In genomic region chr13:39537724-39538440, GRCm38 (mm10) we compare ENCODE assay signal across 20 mouse cellular contexts.
DNase-seq lines count a peak whose midpoint lies in the region; ATAC-seq and TF ChIP-seq lines count a peak whose summit lies in the region.
"Had no signal": no experiment of that assay in that cellular context is flagged by ENCODE, and none has a peak within 500 bp of the region (broad histone marks: within the 10 kb centered on the region; RNA-seq: fewer than 3 reads in every experiment).

No protein-coding gene starts in this region.

- peak; percentile 30 for DNase-seq in kidney, postnatal 0 days (ENCODE audit: low spot score)
- DNase-seq in kidney, postnatal 25 days, result no peak
- DNase-seq in embryo, embryonic 10 days (ENCODE audit: low spot score), result peak; percentile 61
- peak; percentile 81 for DNase-seq in embryonic facial prominence, embryonic 14.5 days (ENCODE audit: low spot score)
- DNase-seq in frontal cortex, adult 2 months (ENCODE audit: extremely low spot score in 1 of 2, low spot score in 1 of 2), result no peak
- no peak for DNase-seq in layer of hippocampus, adult 9-11 months
- DNase-seq: adrenal gland, adult 2 months; cerebellum, postnatal 25 days; gastrocnemius, postnatal 14 days; kidney, postnatal 36 days; liver, embryonic 13.5 days; lung, postnatal 4 days; right cerebral cortex, adult 18-20 months; thymus, adult 18-20 months had no signal

- 39% methylated on average over 14 of the region's 14 CpGs for WGBS in kidney, postnatal 0 days
- WGBS in embryonic facial prominence, embryonic 14.5 days, result 32% methylated on average over 14 of the region's 14 CpGs
- 38% methylated on average over 14 of the region's 14 CpGs for WGBS in neural tube, embryonic 12.5 days
- 36% methylated on average over 14 of the region's 14 CpGs for WGBS in intestine, embryonic 15.5 days

- TF ChIP-seq CTCF in kidney, postnatal 0 days (IDR thresholded peaks at IDR 0.05; ENCODE audit: low read depth), result no peak

- no peak overlapping the region for H3K27ac ChIP-seq in kidney, postnatal 0 days
- no peak overlapping the region for H3K27ac ChIP-seq in embryonic facial prominence, embryonic 14.5 days (replicated peaks; ENCODE audit: low read depth, low read length)
- no peak overlapping the region for H3K27ac ChIP-seq in neural tube, embryonic 12.5 days
- no peak overlapping the region for H3K27ac ChIP-seq in intestine, embryonic 15.5 days
- H3K27ac ChIP-seq: heart, embryonic 13.5 days; hindbrain, embryonic 15.5 days; liver, embryonic 13.5 days had no signal

- H3K9ac ChIP-seq in kidney, postnatal 0 days (ENCODE audit: low read depth, low read length), result no peak overlapping the region
- H3K9ac ChIP-seq in embryonic facial prominence, embryonic 14.5 days (ENCODE audit: low read depth, low read length), result no peak overlapping the region
- no peak overlapping the region for H3K9ac ChIP-seq in neural tube, embryonic 12.5 days
- no peak overlapping the region for H3K9ac ChIP-seq in intestine, embryonic 15.5 days
- H3K9ac ChIP-seq: heart, embryonic 13.5 days; hindbrain, embryonic 15.5 days; liver, embryonic 13.5 days had no signal

- no peak for ATAC-seq in kidney, postnatal 0 days (replicated peaks; ENCODE audit: low FRiP score, low read depth)
- peak; percentile 76 for ATAC-seq in embryonic facial prominence, embryonic 14.5 days (ENCODE audit: low read depth)
- ATAC-seq in neural tube, embryonic 12.5 days (ENCODE audit: low FRiP score, low read depth), result peak; percentile 17; the same call in 1 of the 2 replicates
- ATAC-seq in intestine, embryonic 15.5 days, result no peak
- ATAC-seq: CD4-positive, CD25-positive, alpha-beta regulatory T cell, adult 4 months had no signal

- no peaks in the 10 kb centered on the region for H3K27me3 ChIP-seq in kidney, postnatal 0 days (ENCODE audit: insufficient read depth, low read length)
- 0 out of 2 replicates have a peak, but pooled peaks cover 4% of the 10 kb centered on the region for H3K27me3 ChIP-seq in embryonic facial prominence, embryonic 14.5 days (replicated peaks; ENCODE audit: control insufficient read depth, insufficient read depth, low read length)
- H3K27me3 ChIP-seq in neural tube, embryonic 12.5 days (replicated peaks), result peaks cover 2% of the 10 kb centered on the region; the same call in 1 of the 2 replicates
- no peaks in the 10 kb centered on the region for H3K27me3 ChIP-seq in intestine, embryonic 15.5 days (replicated peaks)
- H3K27me3 ChIP-seq: heart, embryonic 13.5 days; liver, embryonic 13.5 days had no signal

- no peaks in the 10 kb centered on the region for H3K4me1 ChIP-seq in kidney, postnatal 0 days (replicated peaks; ENCODE audit: insufficient read depth, low read length)
- 0 out of 2 replicates have a peak, but pooled peaks cover 7% of the 10 kb centered on the region for H3K4me1 ChIP-seq in embryonic facial prominence, embryonic 14.5 days (ENCODE audit: control insufficient read depth, insufficient read depth, low read length)
- no peaks in the 10 kb centered on the region for H3K4me1 ChIP-seq in neural tube, embryonic 12.5 days
- no peaks in the 10 kb centered on the region for H3K4me1 ChIP-seq in intestine, embryonic 15.5 days (replicated peaks)
- H3K4me1 ChIP-seq: heart, embryonic 13.5 days; liver, embryonic 13.5 days had no signal

- no peaks in the 10 kb centered on the region for H3K36me3 ChIP-seq in kidney, postnatal 0 days (ENCODE audit: insufficient read depth, low read length)
- no peaks in the 10 kb centered on the region for H3K36me3 ChIP-seq in embryonic facial prominence, embryonic 14.5 days (ENCODE audit: control insufficient read depth, insufficient read depth, low read length)
- H3K36me3 ChIP-seq in neural tube, embryonic 12.5 days, result no peaks in the 10 kb centered on the region
- H3K36me3 ChIP-seq in intestine, embryonic 15.5 days, result no peaks in the 10 kb centered on the region
- H3K36me3 ChIP-seq: heart, embryonic 13.5 days; hindbrain, embryonic 15.5 days; liver, embryonic 13.5 days had no signal

- H3K4me3 ChIP-seq in kidney, postnatal 0 days (replicated peaks; ENCODE audit: low read depth, low read length), result no peak overlapping the region
- no peak overlapping the region for H3K4me3 ChIP-seq in embryonic facial prominence, embryonic 14.5 days (ENCODE audit: low read depth, low read length)
- H3K4me3 ChIP-seq in neural tube, embryonic 12.5 days, result no peak overlapping the region
- H3K4me3 ChIP-seq in intestine, embryonic 15.5 days (replicated peaks), result no peak overlapping the region
- H3K4me3 ChIP-seq: heart, embryonic 13.5 days; hindbrain, embryonic 15.5 days; liver, embryonic 13.5 days; myocyte had no signal

- no peaks in the 10 kb centered on the region for H3K9me3 ChIP-seq in kidney, postnatal 0 days (replicated peaks; ENCODE audit: low read length)
- H3K9me3 ChIP-seq in embryonic facial prominence, embryonic 14.5 days (ENCODE audit: control insufficient read depth, low read length), result no peaks in the 10 kb centered on the region
- H3K9me3 ChIP-seq in neural tube, embryonic 12.5 days, result no peaks in the 10 kb centered on the region
- no peaks in the 10 kb centered on the region for H3K9me3 ChIP-seq in intestine, embryonic 15.5 days
- H3K9me3 ChIP-seq: heart, embryonic 13.5 days; hindbrain, embryonic 15.5 days; liver, embryonic 13.5 days had no signal

- H3K4me2 ChIP-seq in kidney, postnatal 0 days (ENCODE audit: low read length), result no peak overlapping the region
- H3K4me2 ChIP-seq in embryonic facial prominence, embryonic 14.5 days (ENCODE audit: low read depth, low read length), result peak overlapping the region; percentile 20; the same call in 1 of the 2 replicates
- peak overlapping the region; percentile 18; the same call in 1 of the 2 replicates for H3K4me2 ChIP-seq in neural tube, embryonic 12.5 days (replicated peaks)
- no peak overlapping the region for H3K4me2 ChIP-seq in intestine, embryonic 15.5 days (replicated peaks)
- H3K4me2 ChIP-seq: heart, embryonic 13.5 days; hindbrain, embryonic 15.5 days; liver, embryonic 13.5 days had no signal

Comparison
In these comparisons a context has a peak if more than half of its experiments do, and no peak if none do; other contexts are left out.
1. DNase-seq: peak in kidney, postnatal 0 days (single experiment), embryo, embryonic 10 days (single experiment) and embryonic facial prominence, embryonic 14.5 days (single experiment); none in kidney, postnatal 25 days (0 of 2), frontal cortex, adult 2 months (0 of 2) and layer of hippocampus, adult 9-11 months (single experiment).
2. ATAC-seq: peak in embryonic facial prominence, embryonic 14.5 days (single experiment) and neural tube, embryonic 12.5 days (single experiment); none in kidney, postnatal 0 days (single experiment) and intestine, embryonic 15.5 days (single experiment).
3. H3K4me2 ChIP-seq: peak in embryonic facial prominence, embryonic 14.5 days (single experiment) and neural tube, embryonic 12.5 days (single experiment); none in kidney, postnatal 0 days (single experiment) and intestine, embryonic 15.5 days (single experiment).